Mouse (Mus musculus) right cerebral cortex, postnatal 4 days (tissue): Measurements from ENCODE around the gene Rabep2.
"Not testable (repeated sequence)": the region's sequence is repeated elsewhere in the genome, so short reads cannot be mapped to it uniquely, and the experiment has no call there.

ENCODE experiments used
- DNase-seq: peaks from one replicate; pipeline ENCODE4 v3.0.0-alpha.2; 2022

Rabep2 gene

DNA sequence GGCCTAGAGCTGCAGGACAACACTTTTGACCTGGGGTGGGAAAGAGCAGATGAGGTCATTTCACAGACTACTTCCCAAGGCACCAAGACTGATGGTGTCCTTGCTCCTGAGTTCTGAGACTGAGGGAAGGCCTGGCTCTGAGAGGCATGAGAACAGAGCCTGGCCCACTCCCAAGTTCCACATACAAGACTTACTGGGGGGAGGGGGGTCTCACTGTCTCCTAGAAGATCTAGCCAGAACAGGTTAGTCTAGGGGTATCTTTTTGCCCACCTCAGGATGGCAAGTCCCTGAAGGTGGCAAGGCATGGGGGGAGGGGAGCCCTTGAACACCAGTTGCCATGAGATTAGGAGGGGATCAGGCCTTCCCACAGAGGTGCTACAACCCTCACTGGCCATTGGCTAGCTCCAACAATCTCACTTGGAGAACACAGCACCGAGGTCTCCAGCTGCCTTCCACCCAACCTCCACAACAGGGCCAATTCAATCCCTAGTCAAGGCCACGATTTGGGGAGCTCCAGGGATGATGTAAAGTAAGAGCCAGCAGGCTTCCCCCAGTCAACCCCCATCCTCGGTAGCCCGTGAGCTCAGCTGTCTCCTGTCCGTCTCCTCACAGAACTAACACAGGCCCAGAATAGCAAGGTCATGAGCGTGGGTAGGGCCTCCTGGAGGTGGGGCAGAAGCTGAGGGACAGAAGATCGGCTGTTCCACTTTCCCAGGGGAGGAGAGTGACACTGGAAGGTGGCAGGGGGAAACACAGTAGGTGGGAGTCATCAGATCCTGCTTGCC lies 36.9 kb downstream of the Rabep2 start:
- no peak for DNase-seq

DNA sequence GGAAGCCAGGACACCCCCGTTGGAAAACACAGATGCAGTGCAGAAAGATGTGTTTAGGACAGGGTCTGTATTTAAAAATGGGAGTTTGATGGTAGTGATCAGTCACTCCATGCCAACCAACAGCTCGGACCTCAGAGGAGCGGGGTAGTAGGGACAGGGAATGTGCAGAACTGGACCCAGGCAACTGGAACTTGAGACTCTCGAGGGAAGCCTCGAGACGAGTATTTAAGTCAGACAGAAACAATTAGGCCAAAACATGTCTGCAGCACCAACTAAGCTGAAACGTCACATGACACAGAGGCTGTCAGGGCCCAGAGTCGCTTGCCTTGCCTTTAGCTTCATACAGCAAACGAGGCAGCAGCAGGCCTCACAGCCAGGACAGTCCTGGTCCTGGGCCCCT lies 37.6 kb downstream of the Rabep2 start:
- no peak for DNase-seq

DNA sequence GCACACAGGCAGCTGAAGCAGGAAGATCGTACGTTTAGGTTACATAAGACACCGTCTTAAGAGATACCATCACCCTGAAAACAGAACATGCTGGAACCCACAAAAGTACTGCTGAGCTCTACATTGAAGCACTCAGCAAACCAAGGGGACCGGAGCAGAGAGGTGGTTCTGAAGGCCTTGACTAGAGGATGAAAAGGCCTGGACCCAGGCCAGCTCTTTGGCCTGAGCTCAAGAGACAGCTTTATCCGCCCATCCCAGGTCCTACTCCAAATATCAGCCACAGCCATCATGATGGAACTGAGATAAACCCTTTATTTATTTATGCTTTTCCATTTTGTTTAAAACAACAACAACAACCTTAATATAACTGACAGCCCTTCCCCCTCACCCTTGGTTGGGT lies 38.1 kb downstream of the Rabep2 start:
- DNase-seq: no peak

DNA sequence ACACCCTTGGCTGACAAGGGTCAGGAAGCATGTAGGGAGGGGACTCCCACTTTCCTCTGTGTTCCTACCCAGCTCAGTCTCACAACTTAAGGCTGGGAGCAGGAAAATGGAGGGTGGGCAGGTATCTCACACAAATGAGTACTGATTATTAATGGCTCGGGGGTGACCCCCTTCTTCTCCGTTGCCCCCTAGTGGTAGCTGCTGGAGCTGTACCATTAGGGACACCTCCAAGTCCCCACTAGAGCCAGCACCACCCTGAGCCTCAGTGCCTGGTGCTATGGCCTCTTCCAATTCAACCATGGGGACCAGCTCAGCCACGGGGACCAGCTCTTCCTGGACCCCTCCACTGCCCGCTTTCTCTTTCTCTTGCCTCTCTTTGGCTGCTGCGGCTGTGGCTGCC lies 38.7 kb downstream of the Rabep2 start:
- peak; percentile 36 for DNase-seq

DNA sequence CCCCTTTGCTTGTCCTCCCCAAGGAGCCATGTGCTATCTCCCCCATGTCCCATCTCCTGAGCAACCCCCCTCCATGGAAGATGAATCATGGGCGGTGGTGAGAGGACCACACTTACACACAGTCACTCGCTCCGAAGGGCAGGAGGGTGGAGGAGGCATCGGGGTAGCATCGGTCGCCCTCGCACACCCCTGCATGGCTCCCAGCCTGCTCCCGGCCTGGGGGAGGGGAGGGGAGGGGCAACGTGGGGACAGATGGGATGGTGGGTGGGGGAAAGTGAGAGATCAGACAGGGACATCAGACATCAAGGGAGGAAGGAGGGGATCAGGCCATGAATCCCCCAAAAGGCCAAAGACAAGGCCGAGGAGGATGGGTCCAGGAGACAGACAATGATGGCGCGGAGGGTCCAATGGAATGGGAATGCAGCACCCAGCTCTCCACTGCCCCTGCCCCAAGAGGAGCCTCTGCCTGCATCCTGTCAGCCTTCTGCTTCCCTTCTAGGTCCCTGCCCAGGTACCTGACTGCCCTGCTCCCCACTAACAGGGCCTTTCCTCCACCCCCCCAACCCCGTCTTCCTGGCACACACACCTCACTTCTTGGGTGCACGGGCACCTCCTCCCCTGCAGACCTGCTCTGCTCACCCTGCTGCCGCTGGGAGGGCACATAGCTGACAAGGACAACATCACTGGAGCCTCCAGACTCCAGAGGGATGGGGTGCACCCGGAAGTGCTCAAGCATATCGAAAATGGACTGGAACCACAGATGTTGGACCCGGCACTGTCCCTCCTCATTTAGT lies 39.5 kb downstream of the Rabep2 start:
- no peak for DNase-seq

DNA sequence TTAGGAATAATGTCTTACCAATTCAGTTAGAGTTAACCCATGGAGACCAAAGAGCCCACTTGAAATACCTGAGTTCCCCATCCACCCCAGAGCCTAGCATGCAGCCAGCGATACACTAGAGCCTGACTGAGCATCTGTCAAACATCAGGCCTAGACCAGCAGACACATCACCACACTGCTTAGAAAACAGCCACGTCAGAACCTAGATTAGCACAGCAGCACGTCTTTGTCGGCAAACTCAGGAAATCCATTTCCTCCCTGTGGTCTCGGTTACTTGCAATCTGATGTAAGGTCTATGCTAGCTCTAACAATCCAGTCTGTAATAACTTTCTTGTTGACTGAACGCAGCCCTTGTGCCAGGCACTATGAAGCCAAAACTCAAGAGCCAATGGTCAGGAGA lies 41.5 kb downstream of the Rabep2 start:
- DNase-seq: no peak

DNA sequence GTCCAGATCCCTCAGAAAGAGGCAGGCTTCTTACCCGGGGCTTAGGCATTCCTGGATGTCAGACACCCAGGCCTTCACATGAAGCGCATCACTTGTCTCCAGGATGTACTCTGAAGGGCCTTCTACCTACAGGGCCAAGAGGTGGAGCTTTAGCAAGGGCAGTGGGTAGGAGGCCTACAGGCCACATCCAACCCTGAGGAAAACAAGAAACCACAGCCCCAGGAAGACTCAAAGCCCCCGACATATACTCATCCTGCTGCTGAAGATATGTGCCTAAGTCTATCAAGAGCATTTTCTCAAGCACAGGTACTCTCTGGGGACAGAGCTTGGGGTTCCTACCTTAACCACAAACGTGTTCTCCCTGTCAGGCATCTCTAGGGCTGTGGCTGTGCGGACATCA lies 42.8 kb downstream of the Rabep2 start:
- DNase-seq: no peak

DNA sequence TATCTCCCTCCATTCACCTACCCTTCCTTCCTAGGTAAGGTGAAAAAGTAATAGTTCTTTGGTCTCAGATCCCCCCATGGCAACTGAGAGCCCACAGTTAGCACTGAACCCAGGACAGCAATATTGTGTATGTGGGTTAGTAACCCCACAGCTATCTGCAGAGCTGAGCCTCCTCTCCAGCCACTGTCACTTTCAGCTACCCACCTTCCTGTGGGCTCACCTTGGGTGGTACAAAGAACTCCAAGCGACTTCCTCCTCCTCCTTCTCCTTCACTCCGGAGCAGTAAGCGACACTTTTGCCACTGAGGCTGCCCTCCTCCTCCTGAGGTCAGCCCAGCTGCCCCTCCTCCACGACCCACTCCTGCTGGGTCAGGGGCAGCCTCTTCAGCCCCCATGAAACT lies 43.3 kb downstream of the Rabep2 start:
- no peak for DNase-seq

DNA sequence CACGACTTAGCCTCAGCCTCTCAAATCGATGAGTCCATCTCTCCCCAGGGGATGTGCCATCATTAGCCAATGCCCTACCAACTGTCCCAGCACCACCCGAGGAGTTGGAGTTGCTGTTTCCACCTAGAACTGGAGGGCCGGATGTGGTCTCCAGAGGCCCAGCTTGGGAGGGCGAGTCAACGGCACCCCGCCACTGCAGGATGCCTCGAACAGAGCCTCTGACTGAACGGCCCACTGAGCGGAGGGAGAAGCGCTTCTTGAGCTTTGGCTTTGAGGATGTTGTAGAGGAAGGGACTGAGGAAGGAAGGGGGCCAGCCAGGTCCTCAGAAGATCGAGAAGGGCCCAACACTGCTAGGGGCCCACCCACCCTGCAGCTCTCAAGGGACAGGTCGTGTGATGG lies 43.7 kb downstream of the Rabep2 start:
- no peak for DNase-seq

DNA sequence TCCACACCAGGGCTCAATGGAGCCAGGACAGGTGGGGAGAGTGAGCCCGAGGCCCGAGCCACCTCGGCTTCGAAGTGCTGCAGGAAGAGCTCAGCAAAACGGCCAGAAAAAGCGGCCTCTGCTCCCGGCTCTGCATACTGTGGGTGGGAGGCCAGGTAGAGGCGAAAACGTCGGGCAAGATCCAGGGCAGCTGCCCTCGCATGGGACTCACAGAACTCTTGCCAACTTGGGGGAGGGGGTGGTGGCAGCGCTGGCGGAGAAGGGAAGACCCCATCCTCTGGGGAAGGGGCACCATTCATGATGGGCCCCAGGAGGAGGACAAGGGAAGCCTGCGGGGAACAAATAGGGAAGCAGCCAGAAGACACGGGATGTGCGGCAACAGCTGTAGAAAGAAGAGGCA lies 44.2 kb downstream of the Rabep2 start:
- no peak for DNase-seq

DNA sequence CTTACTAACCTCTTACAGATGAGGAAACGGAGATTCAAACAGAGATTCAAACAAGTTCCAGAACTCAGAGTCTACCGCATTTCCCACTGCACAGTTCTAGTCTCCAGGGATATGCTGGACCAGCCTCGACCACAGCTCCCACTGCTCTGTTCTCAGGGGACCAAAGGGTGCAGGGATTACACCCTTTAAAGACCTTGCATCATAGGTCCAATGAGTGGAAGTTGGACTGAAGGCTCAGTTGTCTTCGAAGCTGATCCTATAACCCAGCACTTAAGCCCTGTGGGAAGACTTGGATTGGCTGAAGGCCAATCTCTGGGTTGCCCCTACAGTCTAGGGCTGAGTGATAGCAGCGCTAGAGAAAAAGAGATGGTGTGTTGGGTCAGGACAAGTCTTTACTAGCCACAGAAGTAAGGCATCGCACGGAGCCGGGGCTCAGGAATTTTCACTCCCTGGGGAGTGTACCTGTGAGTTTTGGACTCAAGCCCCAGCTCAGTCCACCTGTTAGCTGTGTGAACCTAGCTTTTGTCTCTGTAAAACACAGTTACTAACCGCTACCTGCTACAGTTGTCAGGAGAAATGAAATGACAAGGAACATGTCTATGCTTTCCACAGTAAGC lies 45.0 kb downstream of the Rabep2 start:
- DNase-seq: no peak

DNA sequence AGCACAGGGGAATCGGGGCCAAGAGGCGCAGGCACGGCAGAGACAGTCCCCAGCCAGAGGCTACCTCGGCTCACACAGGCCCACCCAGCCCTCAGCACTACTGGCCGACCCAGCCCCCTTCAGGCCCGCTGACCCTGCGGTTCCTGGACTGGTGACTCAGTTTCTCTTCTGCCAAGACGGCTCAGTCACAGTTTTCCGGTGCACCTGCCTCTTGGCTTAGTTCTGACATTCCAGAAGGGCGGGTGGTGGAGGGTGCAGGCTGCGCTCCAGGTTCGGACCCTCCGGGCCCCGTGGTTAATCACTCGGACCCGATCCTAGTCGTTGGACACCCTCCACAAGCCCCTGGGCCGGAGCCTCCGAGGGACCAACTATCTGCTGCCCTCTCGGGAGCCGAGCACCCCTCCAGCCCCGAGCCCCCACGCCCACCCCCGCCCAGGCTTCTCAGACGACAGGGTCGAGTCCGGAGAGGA lies 46.0 kb downstream of the Rabep2 start:
- DNase-seq: no peak

DNA sequence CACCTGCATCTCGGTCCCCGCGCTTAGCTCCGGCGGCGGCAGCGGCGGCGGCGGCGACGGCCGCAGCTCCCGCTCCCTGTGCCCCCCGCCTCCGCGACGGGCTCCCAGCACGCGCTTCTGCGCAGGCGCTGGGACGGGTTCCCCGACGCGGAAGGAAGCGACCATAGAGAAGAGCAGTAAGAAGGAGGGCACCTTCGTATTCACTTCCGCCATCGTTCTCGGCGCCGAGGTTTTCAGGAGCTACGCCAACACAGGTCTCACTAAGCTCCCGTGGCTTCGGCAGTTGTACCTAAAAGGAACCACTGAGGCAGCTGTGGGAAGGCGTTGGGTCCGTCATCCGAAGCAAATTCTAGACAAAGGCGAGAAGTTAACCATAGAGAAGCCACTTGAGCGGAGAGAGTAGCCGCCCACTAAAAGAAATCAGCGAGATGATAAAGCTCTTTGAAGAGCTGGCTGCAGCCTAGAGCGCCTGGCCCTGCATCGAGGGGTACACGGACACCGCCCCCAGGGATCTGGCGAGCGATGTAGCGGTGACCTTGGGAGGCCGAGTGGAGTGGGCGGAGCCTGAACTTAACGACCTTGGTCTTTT lies 46.5 kb downstream of the Rabep2 start, which contains the start of gene Sh2b1:
Sh2b1 (minus strand) TSS at position 432 of the 589 bp plus-strand sequence.
- peak; percentile 86 for DNase-seq

DNA sequence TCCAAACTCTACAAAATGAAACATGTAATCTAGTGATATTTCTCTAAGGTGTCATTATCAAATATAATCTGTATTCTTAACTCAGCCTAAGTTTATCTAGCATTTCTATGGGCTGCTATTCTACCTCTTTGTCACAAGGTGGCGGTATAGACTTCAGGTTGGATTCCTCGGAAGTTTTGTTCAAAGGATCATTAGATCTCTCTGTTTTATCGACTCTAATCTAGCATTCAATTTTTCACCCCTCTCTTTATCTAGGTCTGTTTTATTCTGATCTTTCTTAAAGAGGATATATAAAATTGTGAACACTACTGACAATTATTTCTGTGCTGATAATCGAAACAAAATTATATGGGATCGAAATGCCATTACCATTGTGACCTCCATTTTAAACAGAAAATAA lies 53.1 kb downstream of the Rabep2 start:
- DNase-seq: no peak

DNA sequence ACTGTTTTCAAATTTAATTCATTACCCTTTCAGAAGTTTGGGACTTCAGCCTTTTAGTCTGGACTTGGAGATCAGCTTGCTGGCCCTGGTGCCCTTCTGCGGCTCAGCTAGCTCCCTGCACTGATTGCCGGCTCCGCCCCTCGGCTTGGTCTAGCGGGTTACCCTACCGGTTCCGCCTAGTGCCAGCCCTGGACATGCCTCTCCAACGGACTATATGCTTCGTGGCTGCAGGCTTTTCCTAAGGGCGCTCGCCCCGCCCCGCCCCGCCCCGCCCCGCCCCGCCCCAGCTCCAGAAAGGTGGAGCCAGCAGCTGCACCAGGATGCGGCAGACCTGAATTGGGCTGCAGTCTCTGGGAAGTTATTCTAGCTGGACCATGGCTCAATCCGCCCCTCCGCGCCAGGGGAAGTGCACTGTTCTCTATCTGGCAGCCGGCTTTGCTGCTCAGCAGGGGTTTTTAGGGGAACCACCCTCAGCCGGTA lies 53.9 kb downstream of the Rabep2 start:
- DNase-seq: peak; percentile 36

DNA sequence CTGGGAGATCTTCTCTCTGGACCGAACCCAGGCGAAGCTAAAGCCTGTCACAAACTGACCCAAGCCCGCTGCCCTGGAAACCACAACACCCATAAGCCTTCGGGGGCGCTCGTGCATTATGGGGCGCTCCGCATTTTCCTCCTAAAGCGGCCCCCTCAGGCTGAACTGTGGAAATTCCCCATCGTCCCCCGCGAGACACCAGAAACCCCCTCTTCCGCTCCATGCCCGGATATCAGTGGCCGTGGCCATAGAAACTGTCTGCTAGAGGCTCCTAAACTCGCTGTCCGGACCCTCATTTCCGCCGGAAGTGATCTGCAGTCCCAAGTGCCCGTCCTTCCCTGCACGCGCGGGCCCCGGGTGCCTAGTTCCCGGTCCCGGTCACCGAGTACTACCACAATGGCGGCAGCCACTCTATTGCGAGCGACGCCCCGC lies 58.5 kb downstream of the Rabep2 start, which contains the start of gene Tufm:
Tufm (plus strand) TSS at position 310 of the 432 bp plus-strand sequence.
- DNase-seq: peak; percentile 91

DNA sequence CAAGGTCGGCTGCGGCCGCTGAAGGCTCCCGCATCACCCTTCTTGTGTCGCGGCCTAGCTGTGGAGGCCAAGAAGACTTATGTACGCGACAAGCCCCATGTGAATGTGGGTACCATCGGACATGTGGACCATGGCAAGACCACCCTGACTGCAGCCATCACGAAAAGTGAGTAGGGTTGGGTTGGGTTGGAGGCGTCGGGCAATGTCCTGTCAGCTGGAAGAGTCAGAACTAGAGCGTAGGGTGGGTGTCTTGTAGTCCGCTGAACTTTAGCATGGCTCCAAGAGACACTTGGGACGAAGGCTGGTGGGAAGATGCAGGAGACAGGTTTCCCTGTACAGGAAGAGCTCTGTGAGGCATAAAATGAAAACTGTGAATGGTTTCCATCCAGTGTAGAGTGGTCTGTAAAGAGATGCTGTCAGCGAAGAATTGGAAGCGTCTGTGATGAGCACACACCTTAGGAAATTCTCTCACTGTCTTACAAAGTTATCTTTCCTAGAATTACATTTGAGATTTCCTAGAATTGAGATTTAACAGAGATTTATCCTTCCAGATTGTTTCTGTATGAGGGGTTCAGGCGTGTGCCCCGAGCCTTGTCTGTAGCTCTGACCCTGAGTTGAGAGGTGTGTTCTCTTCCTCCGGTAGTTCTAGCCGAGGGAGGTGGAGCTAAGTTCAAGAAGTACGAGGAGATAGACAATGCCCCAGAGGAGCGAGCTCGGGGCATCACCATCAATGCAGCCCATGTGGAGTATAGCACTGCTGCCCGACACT lies 59.2 kb downstream of the Rabep2 start:
- not testable (repeated sequence) for DNase-seq

DNA sequence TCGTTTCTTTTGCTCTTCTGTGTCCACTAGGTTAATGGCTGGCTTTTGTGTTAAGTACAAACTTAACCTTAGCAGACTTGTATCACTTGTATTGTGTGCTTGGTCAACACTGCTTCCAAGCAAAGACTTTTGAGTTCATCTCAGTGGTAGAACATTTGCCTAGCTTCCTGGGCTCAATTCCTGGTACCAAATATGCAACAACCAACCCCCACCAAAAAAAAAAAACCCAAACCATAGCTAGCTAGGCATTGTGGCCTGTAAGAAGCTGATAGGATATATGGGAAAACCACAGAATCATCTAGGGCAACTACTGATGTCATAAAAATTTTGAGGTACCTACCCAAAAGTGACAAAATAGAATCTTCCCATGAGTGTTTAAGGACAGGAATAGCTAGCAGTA lies 62.4 kb downstream of the Rabep2 start:
- no peak for DNase-seq

DNA sequence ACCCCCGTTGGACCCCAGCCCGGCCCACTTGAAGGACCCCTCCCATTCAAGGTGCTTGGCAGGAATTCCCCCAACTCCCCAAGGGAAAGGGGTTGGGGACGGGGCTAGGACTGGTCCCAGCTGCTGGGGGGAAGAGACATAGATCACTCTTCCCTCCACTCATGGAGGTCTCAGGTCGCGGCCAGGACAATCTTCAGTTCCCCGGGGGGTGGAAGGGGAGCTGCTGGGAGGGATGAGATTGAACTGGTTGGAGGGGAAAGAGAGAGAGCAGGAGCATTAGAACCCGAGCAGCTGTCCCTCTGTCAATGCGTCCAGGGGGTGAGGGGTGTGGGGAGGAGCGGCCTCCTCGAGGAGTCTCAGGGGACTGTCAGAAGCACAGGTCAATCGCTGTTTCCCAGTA lies 63.4 kb downstream of the Rabep2 start:
- DNase-seq: no peak

DNA sequence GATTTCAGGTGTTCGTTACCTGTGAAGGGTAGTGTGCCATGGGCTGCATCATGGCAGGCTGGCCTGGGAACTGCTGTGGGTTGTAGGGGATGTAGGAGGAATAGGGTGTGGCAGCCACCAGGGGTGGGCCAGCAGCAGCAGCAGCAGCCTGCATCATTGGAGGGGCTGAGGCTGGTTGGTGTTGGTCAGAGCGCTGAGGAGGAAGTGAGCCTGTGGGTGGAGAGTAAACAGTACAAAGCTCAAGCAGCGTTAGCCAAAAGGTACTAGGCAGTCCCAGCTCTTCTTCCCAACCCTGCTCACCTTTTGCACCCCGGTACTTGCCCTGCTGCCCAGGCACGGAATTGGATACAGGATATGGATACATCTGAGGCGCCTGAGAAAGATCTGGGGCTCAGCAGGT lies 65.6 kb downstream of the Rabep2 start:
- DNase-seq: no peak

DNA sequence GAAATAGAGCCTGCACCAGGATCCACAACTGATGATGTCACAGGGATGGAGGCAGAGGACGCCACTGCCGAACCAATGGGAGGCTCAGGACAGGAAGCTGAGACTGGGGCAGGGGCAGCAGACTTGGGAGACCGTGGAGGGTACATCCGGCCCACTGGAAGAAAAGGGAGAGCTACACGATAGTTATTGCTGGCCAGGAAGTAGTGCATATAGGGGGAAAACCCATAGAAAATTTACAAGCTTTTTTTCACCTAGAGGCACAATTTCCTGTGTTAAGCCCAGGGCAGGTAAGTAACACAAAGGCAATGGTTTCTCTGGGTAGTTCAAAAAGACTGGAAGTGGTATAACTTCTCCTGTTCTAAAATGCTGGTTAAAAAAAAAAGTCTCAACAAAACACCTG lies 67.9 kb downstream of the Rabep2 start:
- no peak for DNase-seq

DNA sequence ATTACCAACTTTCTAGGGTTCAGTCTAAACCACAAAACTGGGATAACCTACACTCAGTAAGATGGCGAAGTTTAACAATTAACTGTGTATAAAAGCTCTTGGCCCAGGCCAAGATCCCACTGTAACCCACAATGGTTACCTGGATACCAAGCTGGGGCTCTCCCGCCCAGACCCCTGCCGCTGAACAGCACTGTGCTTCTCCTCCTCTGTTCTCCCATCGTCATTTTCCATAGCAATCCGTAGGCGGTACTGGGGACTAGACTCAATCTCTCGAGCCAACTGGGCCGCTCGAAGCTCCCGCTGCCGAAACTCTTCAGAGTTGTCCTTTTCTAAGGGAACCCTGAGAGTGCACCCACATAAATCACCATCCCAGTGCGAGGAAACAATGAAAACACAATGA lies 69.4 kb downstream of the Rabep2 start:
- no peak for DNase-seq
